Mouse (Mus musculus) MEL (cell line): ENCODE measurements around the gene Plxna4. TPM values are rescaled to one million over a fixed set of nuclear protein-coding genes. Genes with fewer than 3 reads are reported as not detected.

Experiments used
- DNase-seq: peaks from one replicate; pipeline ENCODE4 v3.0.0; 2011; ENCODE audit warnings: low read depth, low spot score
- H3K27ac ChIP-seq: 2 replicates; pipeline ENCODE4 v1.5.1; 2012; ENCODE audit warnings: low read depth, mild to moderate bottlenecking, control low read depth, low read length, moderate library complexity; ENCODE audit not compliant: control insufficient read depth
- H3K27me3 ChIP-seq, 2 experiments: fragments of 150-350 bp in 1 of 2; sonication (generic) in 1 of 2; 2 replicates each; pipeline ENCODE4 v1.6.1; 2012; ENCODE audit warnings: low read length in 2 of 2, mild to moderate bottlenecking in 2 of 2, improper control_type of control experiment in 1 of 2, moderate library complexity in 1 of 2; ENCODE audit not compliant: insufficient read depth in 2 of 2, control insufficient read depth in 1 of 2
- H3K36me3 ChIP-seq, 2 experiments: 2 replicates each; pipeline ENCODE4 v1.6.1; 2012 to 2014; ENCODE audit warnings: low read length in 2 of 2, improper control_type of control experiment in 1 of 2, inconsistent platforms in 1 of 2, mild to moderate bottlenecking in 1 of 2; ENCODE audit not compliant: insufficient read depth in 2 of 2, control insufficient read depth in 1 of 2
- H3K4me1 ChIP-seq, 2 experiments: fragments of 150-350 bp in 1 of 2; sonication (generic) in 1 of 2; 2 replicates each; pipeline ENCODE4 v1.6.1; 2012; ENCODE audit warnings: low read length in 2 of 2, improper control_type of control experiment in 1 of 2, mild to moderate bottlenecking in 1 of 2; ENCODE audit not compliant: insufficient read depth in 2 of 2, control insufficient read depth in 1 of 2
- H3K4me3 ChIP-seq, 2 experiments: fragments of 150-350 bp in 1 of 2; sonication (generic) in 1 of 2; 2 replicates each; pipeline ENCODE4 v1.5.1; 2012; ENCODE audit warnings: low read depth in 2 of 2, low read length in 2 of 2, mild to moderate bottlenecking in 2 of 2, moderate library complexity in 2 of 2, control low read depth in 1 of 2, improper control_type of control experiment in 1 of 2; ENCODE audit not compliant: control insufficient read depth in 1 of 2, insufficient read depth in 1 of 2
- H3K79me2 ChIP-seq: 2 replicates; pipeline ENCODE4 v1.6.1; 2012; ENCODE audit warnings: mild to moderate bottlenecking, low read length, moderate library complexity; ENCODE audit not compliant: control insufficient read depth, poor library complexity, insufficient read depth
- H3K9ac ChIP-seq: 2 replicates; pipeline ENCODE4 v1.6.1; 2012; ENCODE audit warnings: low read depth, mild to moderate bottlenecking, control low read depth, low read length, moderate library complexity; ENCODE audit not compliant: control insufficient read depth, poor library complexity, severe bottlenecking
- H3K9me3 ChIP-seq: fragments of 150-350 bp; sonication (generic); replicated peaks from 2 replicates; pipeline ENCODE4 v1.6.1; 2012; ENCODE audit warnings: mild to moderate bottlenecking, low read length, improper control_type of control experiment, moderate library complexity; ENCODE audit not compliant: insufficient read depth
- CHD2 ChIP-seq: IDR thresholded peaks from 2 replicates; pipeline ENCODE4 v1.6.1; 2011; ENCODE audit warnings: low read length, improper control_type of control experiment
- ELF1 ChIP-seq: IDR thresholded peaks from 2 replicates; pipeline ENCODE4 v1.6.1; 2014; ENCODE audit warnings: low read depth, mild to moderate bottlenecking, inconsistent platforms, low read length, improper control_type of control experiment, moderate library complexity
- ETS1 ChIP-seq: IDR thresholded peaks from 2 replicates; pipeline ENCODE4 v1.6.1; 2012; ENCODE audit warnings: low read depth, mild to moderate bottlenecking, inconsistent platforms, low read length, improper control_type of control experiment, moderate library complexity
- GATA1 ChIP-seq: IDR thresholded peaks from 2 replicates; pipeline ENCODE4 v1.6.1; 2011; ENCODE audit warnings: low read depth, low read length, improper control_type of control experiment
- HCFC1 ChIP-seq: IDR thresholded peaks from 2 replicates; pipeline ENCODE4 v1.6.1; 2012; ENCODE audit warnings: low read depth, mild to moderate bottlenecking, inconsistent platforms, low read length, improper control_type of control experiment, moderate library complexity
- JUND ChIP-seq: IDR thresholded peaks from 2 replicates; pipeline ENCODE4 v1.6.1; 2011; ENCODE audit warnings: low read depth, mild to moderate bottlenecking, improper control_type of control experiment, low read length
- MAX ChIP-seq: IDR thresholded peaks from 2 replicates; pipeline ENCODE4 v1.6.1; 2011; ENCODE audit warnings: low read length, improper control_type of control experiment
- MEF2A ChIP-seq: IDR thresholded peaks from 2 replicates; pipeline ENCODE4 v1.6.1; 2014; ENCODE audit warnings: low read depth, mild to moderate bottlenecking, inconsistent platforms, low read length, improper control_type of control experiment; ENCODE audit not compliant: poor library complexity, insufficient replicate concordance, severe bottlenecking; ENCODE audit errors: extremely low read depth
- NELFE ChIP-seq: IDR thresholded peaks from 2 replicates; pipeline ENCODE4 v1.6.1; 2011; ENCODE audit warnings: low read depth, low read length, improper control_type of control experiment
- RCOR1 ChIP-seq: IDR thresholded peaks from 2 replicates; pipeline ENCODE4 v1.6.1; 2012; ENCODE audit warnings: low read depth, mild to moderate bottlenecking, inconsistent platforms, low read length, improper control_type of control experiment
- SMC3 ChIP-seq: IDR thresholded peaks from 2 replicates; pipeline ENCODE4 v1.6.1; 2011; ENCODE audit warnings: low read depth, low read length, improper control_type of control experiment
- TAL1 ChIP-seq: IDR thresholded peaks from 2 replicates; pipeline ENCODE4 v1.6.1; 2012; ENCODE audit warnings: mild to moderate bottlenecking, inconsistent platforms, low read length, moderate library complexity, mixed read lengths
- TBP ChIP-seq: IDR thresholded peaks from 2 replicates; pipeline ENCODE4 v1.8.0; 2011; ENCODE audit warnings: low read depth, low read length, improper control_type of control experiment
- USF1 ChIP-seq: IDR thresholded peaks from 2 replicates; pipeline ENCODE4 v1.6.1; 2014; ENCODE audit warnings: low read depth, mild to moderate bottlenecking, inconsistent platforms, low read length, improper control_type of control experiment, moderate library complexity
- USF2 ChIP-seq, 2 experiments: IDR thresholded peaks; 2 replicates each; pipeline ENCODE4 v1.6.1; 2011 to 2012; ENCODE audit warnings: improper control_type of control experiment in 2 of 2, low read length in 2 of 2, borderline replicate concordance in 1 of 2, inconsistent platforms in 1 of 2, low read depth in 1 of 2, mild to moderate bottlenecking in 1 of 2; ENCODE audit not compliant: insufficient read depth in 1 of 2
- ZC3H11A ChIP-seq: IDR thresholded peaks from 2 replicates; pipeline ENCODE4 v1.6.1; 2012; ENCODE audit warnings: low read depth, mild to moderate bottlenecking, inconsistent platforms, low read length, improper control_type of control experiment
- ZMIZ1 ChIP-seq: IDR thresholded peaks from 2 replicates; pipeline ENCODE4 v1.6.1; 2012; ENCODE audit warnings: low read depth, mild to moderate bottlenecking, inconsistent platforms, low read length, improper control_type of control experiment, moderate library complexity
- ZNF384 ChIP-seq: IDR thresholded peaks from 2 replicates; pipeline ENCODE4 v1.6.1; 2012; ENCODE audit warnings: low read depth, mild to moderate bottlenecking, inconsistent platforms, low read length, improper control_type of control experiment
- polyA plus RNA-seq, 2 experiments: library from polyadenylated mRNA; stranded (reverse) in 1 of 2; unstranded in 1 of 2; fragments of >175 nt in 1 of 2; fragments of >200 nt in 1 of 2; gene quantifications; 2 replicates each; pipeline versions ENCODE4 v1.2.1 to v1.2.4; 2012; ENCODE audit warnings: low replicate concordance in 2 of 2, low read depth in 1 of 2; ENCODE audit not compliant: insufficient read length in 2 of 2, insufficient read depth in 1 of 2, missing spikeins in 1 of 2
- total RNA-seq: library from RNA; depleted of rRNA; stranded (reverse); fragments of 300-350 nt; gene quantifications from 2 replicates; pipeline ENCODE4 v1.2.3, GENCODE M21; 2012

The Plxna4 gene
- total and polyA plus RNA-seq, 3 experiments: 0.01 TPM; not detected in 2

DNA sequence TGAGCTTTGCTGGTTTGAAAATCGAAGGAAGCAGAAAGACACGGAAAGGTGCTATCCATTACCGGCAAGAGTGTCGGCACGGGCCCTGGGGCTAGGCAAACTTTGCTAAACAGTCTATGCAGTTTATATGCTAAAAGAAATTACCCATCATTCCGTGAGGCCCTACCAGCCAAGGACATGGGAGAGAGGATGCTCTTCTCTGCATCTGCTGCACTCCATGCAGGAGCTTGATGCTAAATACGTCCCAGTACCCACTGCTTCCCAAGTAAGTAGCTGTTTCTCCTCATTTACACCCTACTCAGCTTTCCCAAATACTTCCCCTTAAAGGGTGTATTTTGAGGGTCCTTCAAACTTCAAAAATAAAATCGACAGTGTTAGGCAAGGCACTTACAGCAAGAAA, 203.6 kb downstream of the Plxna4 start:
- no peak overlapping the region for H3K9ac ChIP-seq
- no peaks in the 10 kb centered on the region for H3K4me1 ChIP-seq
- no peak overlapping the region for H3K27ac ChIP-seq
- no peak for TF ChIP-seq ETS1
- no peak for TF ChIP-seq TAL1
- no peak for TF ChIP-seq GATA1
- TF ChIP-seq ZC3H11A: no peak
- TF ChIP-seq MAX: no peak
- no peak for TF ChIP-seq TBP
- no peak for TF ChIP-seq ZNF384
- no peak for TF ChIP-seq NELFE
- TF ChIP-seq RCOR1: no peak
- no peak for TF ChIP-seq USF1
- TF ChIP-seq MEF2A: no peak
- no peak for TF ChIP-seq ZMIZ1
- H3K9me3 ChIP-seq: no peaks in the 10 kb centered on the region
- no peaks in the 10 kb centered on the region for H3K27me3 ChIP-seq
- H3K79me2 ChIP-seq: no peaks in the 10 kb centered on the region
- H3K36me3 ChIP-seq: no peaks in the 10 kb centered on the region
- no peak for DNase-seq
- no peak overlapping the region for H3K4me3 ChIP-seq

DNA sequence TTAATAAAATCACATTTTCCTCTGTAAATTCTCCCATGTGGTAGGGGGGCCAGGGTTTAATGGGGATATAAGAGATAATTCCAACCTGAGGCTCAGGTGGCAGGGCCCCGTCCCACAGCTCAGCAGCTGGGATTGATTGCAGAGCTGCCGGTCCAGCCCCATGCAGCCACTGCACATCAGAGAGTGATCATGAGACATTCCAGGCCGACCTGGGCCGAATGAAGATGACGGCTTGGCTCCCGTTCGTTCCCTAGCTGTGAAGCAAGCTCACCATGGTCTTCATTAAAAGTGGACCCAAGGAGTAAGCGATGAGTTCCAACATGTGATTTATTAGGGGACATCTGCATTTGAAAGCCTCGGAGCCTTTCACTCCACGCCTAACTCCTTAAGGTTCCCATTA, 206.5 kb downstream of the Plxna4 start:
- Histone ChIP-seq H3K4me3 (no peak overlapping the region), H3K27me3 (no peaks in the 10 kb centered on the region), H3K4me1 (no peaks in the 10 kb centered on the region), H3K79me2 (no peaks in the 10 kb centered on the region)
- no peak for DNase-seq
- no peak for TF ChIP-seq ZC3H11A
- TF ChIP-seq HCFC1: no peak
- no peak for TF ChIP-seq USF1
- no peak for TF ChIP-seq ELF1
- TF ChIP-seq SMC3: no peak
- no peak for TF ChIP-seq USF2 (IDR thresholded peaks at IDR 0.05; ENCODE audit: borderline replicate concordance in 1 of 2, insufficient read depth in 1 of 2, low read depth in 1 of 2, low read length in 2 of 2)
- TF ChIP-seq JUND: no peak
- TF ChIP-seq ZMIZ1: no peak
- no peak for TF ChIP-seq CHD2
- no peak for TF ChIP-seq NELFE
- no peak for TF ChIP-seq MEF2A
- TF ChIP-seq, all 39 proteins: peak for 0
- H3K36me3 ChIP-seq: no peaks in the 10 kb centered on the region
- H3K9ac ChIP-seq: no peak overlapping the region
- H3K9me3 ChIP-seq: no peaks in the 10 kb centered on the region
- H3K27ac ChIP-seq: no peak overlapping the region
